Mouse (Mus musculus) lung, adult 2 months (tissue): ENCODE measurements around the gene Hk2.

Experiments
- CTCF ChIP-seq: fragments of 200-500 bp; IDR thresholded peaks from 2 replicates; pipeline ENCODE4 v1.5.1; 2011; ENCODE audit warnings: mild to moderate bottlenecking, low read length, control low read depth; ENCODE audit not compliant: insufficient read depth
- POLR2A ChIP-seq: fragments of 200-500 bp; IDR thresholded peaks from 2 replicates; pipeline ENCODE4 v1.6.1; 2011; ENCODE audit warnings: low read depth, mild to moderate bottlenecking, control low read depth, low read length, borderline replicate concordance; ENCODE audit errors: extremely low read depth

DNA sequence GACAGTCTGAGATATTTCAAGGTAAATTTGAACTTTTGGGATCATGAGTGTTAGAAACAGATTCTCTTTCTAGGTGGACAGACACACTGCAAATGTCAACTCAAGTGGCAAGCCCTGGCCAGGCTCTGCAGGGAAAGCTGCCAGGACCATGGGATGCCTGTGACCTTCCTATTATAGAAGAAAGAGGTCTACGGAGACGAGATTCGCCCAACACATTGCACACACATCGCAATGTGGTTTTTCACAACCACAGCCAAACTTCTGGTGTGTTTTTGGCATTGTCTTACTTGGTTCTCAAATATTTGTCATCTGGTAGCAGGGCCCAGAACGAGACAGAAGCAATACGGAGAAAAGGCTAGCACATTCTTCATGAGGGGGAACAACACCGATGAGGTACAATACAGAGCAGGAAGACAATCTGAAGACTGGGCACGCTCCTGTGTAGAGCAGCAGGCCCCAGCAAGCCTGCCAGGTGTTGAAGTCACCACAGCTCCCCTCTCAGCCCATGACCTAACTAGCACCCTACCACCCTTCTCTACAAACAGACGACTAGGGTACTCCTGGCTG lies 26.1 kb downstream of the Hk2 start:
- TF ChIP-seq POLR2A (no peak), CTCF (no peak)
